Mouse (Mus musculus) gastrocnemius, postnatal 4 days (tissue): ENCODE measurements around the gene Helt. TPM values are rescaled to one million over a fixed set of nuclear protein-coding genes. Genes with fewer than 3 reads are reported as not detected.

ENCODE experiments used
- total RNA-seq, 2 experiments: library from RNA; stranded (reverse); gene quantifications; 2 replicates each; pipeline ENCODE4 v1.2.3; 2021

The Helt gene
- total RNA-seq, 2 experiments from 2014 or later = not detected

Other genes starting within 250 kb of the Helt start
- 10 to 100 TPM; 15.9 to 16.7 TPM for gene Cfap97, start 142.9 kb downstream of the Helt start, total RNA-seq
- 10 to 100 TPM; 13.5 to 15.0 TPM for gene Snx25, start 142.5 kb downstream of the Helt start, total RNA-seq
- gene Slc25a4, start 83.4 kb downstream of the Helt start, total RNA-seq = 1,000 to 10,000 TPM; 1,578 to 1,616 TPM
- gene Acsl1, start 176.4 kb upstream of the Helt start, total RNA-seq = 100 to 1,000 TPM; 222 to 253 TPM